Mouse (Mus musculus) stomach, postnatal 0 days (tissue): ENCODE data around the gene C1d. TPM values are rescaled to one million over a fixed set of nuclear protein-coding genes. Genes with fewer than 3 reads are reported as not detected.
"Not testable (repeated sequence)": the region's sequence is repeated elsewhere in the genome, so short reads cannot be mapped to it uniquely, and the experiment has no call there.

Source experiments
- ATAC-seq: fragments of 200-750 bp; cut with Nextera tagmentation; 2 replicates; pipeline ENCODE4 v1.8.0; 2017; ENCODE audit not compliant: low FRiP score, low TSS enrichment
- DNase-seq: peaks from one replicate; pipeline ENCODE4 v3.0.0-alpha.2; 2016; ENCODE audit warnings: low spot score
- H3K27ac ChIP-seq: fragments of 300-500 bp; sonication (generic); replicated peaks from 2 replicates; pipeline ENCODE4 v1.5.1; 2014; ENCODE audit warnings: mild to moderate bottlenecking, control low read depth
- H3K27me3 ChIP-seq: fragments of 300-500 bp; sonication (generic); 2 replicates; pipeline ENCODE4 v1.6.1; 2014; ENCODE audit warnings: low read length; ENCODE audit not compliant: control insufficient read depth, insufficient read depth
- H3K36me3 ChIP-seq: fragments of 300-500 bp; sonication (generic); 2 replicates; pipeline ENCODE4 v1.6.1; 2014; ENCODE audit warnings: low read length, mixed read lengths; ENCODE audit not compliant: control insufficient read depth, insufficient read depth
- H3K4me1 ChIP-seq: fragments of 300-500 bp; sonication (generic); replicated peaks from 2 replicates; pipeline ENCODE4 v1.6.1; 2014; ENCODE audit warnings: antibody characterized with exemption; ENCODE audit not compliant: control insufficient read depth, insufficient read depth
- H3K4me2 ChIP-seq: fragments of 300-500 bp; sonication (generic); replicated peaks from 2 replicates; pipeline ENCODE4 v1.6.1; 2014; ENCODE audit warnings: low read depth, mild to moderate bottlenecking, control low read depth, moderate library complexity
- H3K4me3 ChIP-seq: fragments of 300-500 bp; sonication (generic); 2 replicates; pipeline ENCODE4 v1.5.1; 2014; ENCODE audit warnings: low read depth, low read length, control low read depth
- H3K9ac ChIP-seq: fragments of 300-500 bp; sonication (generic); 2 replicates; pipeline ENCODE4 v1.6.1; 2014; ENCODE audit warnings: mild to moderate bottlenecking, low read length, control low read depth, mixed read lengths
- H3K9me3 ChIP-seq: fragments of 300-500 bp; sonication (generic); 2 replicates; pipeline ENCODE4 v1.6.1; 2016; ENCODE audit warnings: low read length; ENCODE audit not compliant: control insufficient read depth
- CTCF ChIP-seq: IDR thresholded peaks from 2 replicates; pipeline ENCODE4 v1.5.1; 2016; ENCODE audit warnings: antibody characterized with exemption, low read depth, mild to moderate bottlenecking, moderate library complexity
- EP300 ChIP-seq: optimal IDR thresholded peaks from 2 replicates; pipeline ENCODE3; 2016; ENCODE audit warnings: antibody characterized with exemption
- whole genome bisulfite sequencing: fragments of 180-500 bp; shearing (Covaris S2); extraction: QIAGEN DNeasy Blood & Tissue Kit; methylation state at CpG from one replicate; pipeline ENCODE4 v1.1.7; 2014; 5-methylcytosine and 5-hydroxymethylcytosine counted together
- polyA plus RNA-seq: library from polyadenylated mRNA; unstranded; fragments of >200 nt; fragmentation: Nextera tagmentation; extraction: Ambion mirVana; gene quantifications from 2 replicates; pipeline ENCODE4 v1.2.1, GENCODE M21; 2015

The C1d gene
- polyA plus RNA-seq, 1 experiment from 2014 or later, result 89.1 TPM

- no peaks in the 10 kb centered on the region for H3K27me3 ChIP-seq
- ATAC-seq, result no peak
- H3K4me2 ChIP-seq, result no peak overlapping the region
- no peaks in the 10 kb centered on the region for H3K4me1 ChIP-seq
- no peaks in the 10 kb centered on the region for H3K9me3 ChIP-seq
- H3K4me3 ChIP-seq, result no peak overlapping the region
- H3K27ac ChIP-seq, result no peak overlapping the region
- no peak overlapping the region for H3K9ac ChIP-seq
- WGBS, result 58% methylated on average over 5 of the region's 5 CpGs
- no peak for DNase-seq
- H3K36me3 ChIP-seq, result peaks cover 7% of the 10 kb centered on the region; the same call in 1 of the 2 replicates
- no peak for TF ChIP-seq CTCF
These were observed 24.6 kb upstream of the C1d start for GRCm38 (mm10) chr11:17232792-17233191.

- Histone ChIP-seq H3K4me1 (no peaks in the 10 kb centered on the region), H3K9me3 (no peaks in the 10 kb centered on the region), H3K27me3 (no peaks in the 10 kb centered on the region), H3K27ac (no peak overlapping the region), H3K4me3 (no peak overlapping the region), H3K36me3 (peaks cover 7% of the 10 kb centered on the region; the same call in 1 of the 2 replicates), H3K4me2 (no peak overlapping the region), H3K9ac (no peak overlapping the region)
- ATAC-seq, result no peak
- 76% methylated on average over 5 of the region's 5 CpGs for WGBS
- DNase-seq, result no peak
- TF ChIP-seq EP300, result no peak
- TF ChIP-seq CTCF, result no peak
These were observed 20.8 kb upstream of the C1d start for GRCm38 (mm10) chr11:17236449-17237037.

GRCm38 (mm10) chr11:17238598-17238997, 18.8 kb upstream of the C1d start:
- H3K27me3 ChIP-seq, H3K4me3 ChIP-seq, H3K4me2 ChIP-seq, H3K4me1 ChIP-seq, DNase-seq, H3K9me3 ChIP-seq, H3K9ac ChIP-seq, ATAC-seq, H3K36me3 ChIP-seq, H3K27ac ChIP-seq: not testable (repeated sequence)
- 82% methylated on average over 5 of the region's 5 CpGs for WGBS

- no peak overlapping the region for H3K4me3 ChIP-seq
- no peak overlapping the region for H3K4me2 ChIP-seq
- no peaks in the 10 kb centered on the region for H3K9me3 ChIP-seq
- H3K4me1 ChIP-seq, result no peaks in the 10 kb centered on the region
- ATAC-seq, result no peak
- DNase-seq, result no peak
- H3K36me3 ChIP-seq, result no peaks in the 10 kb centered on the region
- no peak overlapping the region for H3K27ac ChIP-seq
- TF ChIP-seq CTCF, result no peak
- no peak for TF ChIP-seq EP300
- H3K27me3 ChIP-seq, result no peaks in the 10 kb centered on the region
- H3K9ac ChIP-seq, result no peak overlapping the region
These were observed 8.7 kb upstream of the C1d start for GRCm38 (mm10) chr11:17248715-17249114.

- Histone ChIP-seq H3K4me2 (peak overlapping the region; percentile 71), H3K4me1 (no peaks in the 10 kb centered on the region), H3K4me3 (peak overlapping the region; percentile 90), H3K27me3 (no peaks in the 10 kb centered on the region), H3K9me3 (no peaks in the 10 kb centered on the region), H3K9ac (peak overlapping the region; percentile 94), H3K36me3 (no peaks in the 10 kb centered on the region), H3K27ac (no peak overlapping the region)
- WGBS, result 57% methylated on average over 8 of the region's 8 CpGs
- TF ChIP-seq EP300 (no peak), CTCF (no peak)
- ATAC-seq (peak; percentile 54), DNase-seq (no peak)
These were observed 490 bp upstream of the C1d start for GRCm38 (mm10) chr11:17256813-17257365.

GRCm38 (mm10) chr11:17257861-17258260, 482 bp downstream of the C1d start:
- under 1% methylated on average over 17 of the region's 17 CpGs for WGBS
- Histone ChIP-seq H3K27ac (peak overlapping the region; percentile 96), H3K9me3 (no peaks in the 10 kb centered on the region), H3K36me3 (no peaks in the 10 kb centered on the region; the same call in 1 of the 2 replicates), H3K27me3 (no peaks in the 10 kb centered on the region), H3K9ac (peak overlapping the region; percentile 94), H3K4me3 (peak overlapping the region; percentile 90), H3K4me1 (no peaks in the 10 kb centered on the region), H3K4me2 (peak overlapping the region; percentile 71)
- DNase-seq (peak; percentile 39), ATAC-seq (peak; percentile 56)
- TF ChIP-seq CTCF (no peak), EP300 (no peak)
